14 mouse cellular contexts compared by ENCODE assay signal in genomic region chr1:83505386-83505785, GRCm38 (mm10).
A peak's percentile ranks its signal among the peaks of the same experiment; 100 is the strongest.
DNase-seq lines count a peak whose midpoint lies in the region; ATAC-seq and TF ChIP-seq lines count a peak whose summit lies in the region.
"Had no signal": no experiment of that assay in that cellular context is flagged by ENCODE, and none has a peak within 500 bp of the region (broad histone marks: within the 10 kb centered on the region; RNA-seq: fewer than 3 reads in every experiment).

No protein-coding gene starts in this region.

- TF ChIP-seq EP300 in heart, adult 2 months (IDR thresholded peaks at IDR 0.05; ENCODE audit: insufficient read depth, low read depth, low read length), result no peak

- peak; percentile 99 for ATAC-seq in cerebellum, adult (ENCODE audit: insufficient number of reproducible peaks, low FRiP score, low TSS enrichment)
- no peak for ATAC-seq in inflammation-experienced regulatory T-cells, adult 6 months

- no peaks in the 10 kb centered on the region for H3K36me3 ChIP-seq in heart, adult 2 months (ENCODE audit: control insufficient read depth, insufficient read depth, low read length)
- H3K36me3 ChIP-seq: embryonic facial prominence, embryonic 15.5 days; midbrain, embryonic 12.5 days; neural tube, embryonic 13.5 days had no signal

- TF ChIP-seq POLR2A in heart, adult 2 months (IDR thresholded peaks at IDR 0.05; ENCODE audit: insufficient read depth, low read depth, low read length), result no peak
- no peak for TF ChIP-seq POLR2A in cerebellum, adult 2 months (IDR thresholded peaks at IDR 0.05; ENCODE audit: borderline replicate concordance, insufficient read depth, low read length)

- no peaks in the 10 kb centered on the region for H3K27me3 ChIP-seq in heart, adult 2 months (ENCODE audit: control insufficient read depth, insufficient read depth, low read length)
- no peaks in the 10 kb centered on the region for H3K27me3 ChIP-seq in cerebellum, adult 2 months (ENCODE audit: control insufficient read depth, insufficient read depth, low read length)
- H3K27me3 ChIP-seq: embryonic facial prominence, embryonic 15.5 days; midbrain, embryonic 12.5 days; neural tube, embryonic 13.5 days had no signal

- WGBS in heart, adult 2 months, result 45% methylated on average over 2 of the region's 2 CpGs
- WGBS in cerebellum, adult 2 months, result 11% methylated on average over 2 of the region's 2 CpGs

- H3K79me2 ChIP-seq in heart, adult 2 months (replicated peaks; ENCODE audit: control insufficient read depth, insufficient read depth, low read length), result no peaks in the 10 kb centered on the region

- no peak overlapping the region for H3K4me3 ChIP-seq in heart, adult 2 months
- H3K4me3 ChIP-seq in cerebellum, adult 2 months (replicated peaks; ENCODE audit: insufficient read depth, low read depth, low read length), result no peak overlapping the region
- H3K4me3 ChIP-seq: embryonic facial prominence, embryonic 15.5 days; gastrocnemius, adult 2 months; midbrain, embryonic 12.5 days; neural tube, embryonic 13.5 days had no signal

- no peak overlapping the region for H3K27ac ChIP-seq in heart, adult 2 months
- no peak overlapping the region for H3K27ac ChIP-seq in cerebellum, adult 2 months (ENCODE audit: insufficient read depth, low read length)
- H3K27ac ChIP-seq: embryonic facial prominence, embryonic 15.5 days; gastrocnemius, adult 2 months; midbrain, embryonic 12.5 days; neural tube, embryonic 13.5 days had no signal

- no peaks in the 10 kb centered on the region for H3K4me1 ChIP-seq in heart, adult 2 months (ENCODE audit: control insufficient read depth, insufficient read depth, low read length)
- H3K4me1 ChIP-seq in cerebellum, adult 2 months (ENCODE audit: control insufficient read depth, insufficient read depth, low read length), result peaks cover 26% of the 10 kb centered on the region
- H3K4me1 ChIP-seq: embryonic facial prominence, embryonic 15.5 days; midbrain, embryonic 12.5 days; neural tube, embryonic 13.5 days had no signal

- intact Hi-C loops in heart, adult 2 months (cut with DNase I), result no loop called here

- no peak overlapping the region for H3K9ac ChIP-seq in heart, adult 2 months (ENCODE audit: low read depth, low read length)
- H3K9ac ChIP-seq: embryonic facial prominence, embryonic 15.5 days; midbrain, embryonic 12.5 days; neural tube, embryonic 13.5 days had no signal

- no peak for TF ChIP-seq CTCF in heart, adult 2 months (IDR thresholded peaks at IDR 0.05)
- TF ChIP-seq CTCF in cerebellum, adult 2 months (IDR thresholded peaks at IDR 0.05; ENCODE audit: borderline replicate concordance, insufficient read depth, low read depth, low read length), result no peak

- peak; percentile 6 for DNase-seq in heart, postnatal 4 days
- DNase-seq in heart, adult 2 months, result no peak
- peak; percentile 86 to 98 for DNase-seq in cerebellum, adult 2 months
- DNase-seq in left cerebral cortex, adult 18-20 months (ENCODE audit: low spot score in 2 of 2), result peak; percentile 37 to 42
- no peak for DNase-seq in B cell, adult 2 months
- DNase-seq: adrenal gland, postnatal 14 days; gastrocnemius, adult 2 months; kidney, adult 9 months; liver had no signal

Comparison
In these comparisons a context has a peak if more than half of its experiments do, and no peak if none do; other contexts are left out.
1. DNase-seq: peak in heart, postnatal 4 days (single experiment), cerebellum, adult 2 months (2 of 2) and left cerebral cortex, adult 18-20 months (2 of 2); none in heart, adult 2 months (0 of 2) and B cell, adult 2 months (0 of 2).